Mouse (Mus musculus): Measurements from ENCODE around the gene Tmc6. TPM values are rescaled to one million over a fixed set of nuclear protein-coding genes. Genes with fewer than 3 reads are reported as not detected.
"Not testable (repeated sequence)": the region's sequence is repeated elsewhere in the genome, so short reads cannot be mapped to it uniquely, and the experiment has no call there.

The Tmc6 gene
- total RNA-seq, 1 experiment from 2014 or later, result 95.0 TPM

- no peak for ATAC-seq (ENCODE audit: extremely low read depth, insufficient number of reproducible peaks, low FRiP score, poor library complexity, severe bottlenecking)
Observed at GRCm38 (mm10) chr11:117814704-117815366, 32.8 kb upstream of the Tmc6 start.

DNA sequence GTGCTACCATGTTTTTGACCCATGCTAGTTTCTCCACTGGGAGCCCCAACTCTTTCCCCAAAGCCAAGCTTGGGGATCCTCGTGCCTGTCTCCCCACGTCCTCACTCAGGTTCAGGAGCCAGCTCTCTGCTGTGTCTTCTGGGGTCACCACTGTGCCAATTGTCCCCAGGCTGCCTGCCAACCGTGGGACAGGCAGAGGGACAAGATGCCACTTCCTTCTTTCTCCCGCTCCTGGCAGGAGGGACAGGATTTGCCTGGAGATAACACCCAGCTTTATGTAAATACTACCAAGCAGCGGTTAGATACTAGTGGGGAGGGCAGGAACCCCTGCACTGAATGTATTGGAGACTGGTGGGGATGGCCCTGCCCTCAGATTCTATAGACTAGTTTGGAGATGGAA lies 31.9 kb upstream of the Tmc6 start:
- no peak for ATAC-seq (ENCODE audit: extremely low read depth, insufficient number of reproducible peaks, low FRiP score, poor library complexity, severe bottlenecking)

- ATAC-seq (ENCODE audit: extremely low read depth, insufficient number of reproducible peaks, low FRiP score, poor library complexity, severe bottlenecking), result peak; percentile 67
Observed at GRCm38 (mm10) chr11:117810401-117811046, 28.5 kb upstream of the Tmc6 start.

DNA sequence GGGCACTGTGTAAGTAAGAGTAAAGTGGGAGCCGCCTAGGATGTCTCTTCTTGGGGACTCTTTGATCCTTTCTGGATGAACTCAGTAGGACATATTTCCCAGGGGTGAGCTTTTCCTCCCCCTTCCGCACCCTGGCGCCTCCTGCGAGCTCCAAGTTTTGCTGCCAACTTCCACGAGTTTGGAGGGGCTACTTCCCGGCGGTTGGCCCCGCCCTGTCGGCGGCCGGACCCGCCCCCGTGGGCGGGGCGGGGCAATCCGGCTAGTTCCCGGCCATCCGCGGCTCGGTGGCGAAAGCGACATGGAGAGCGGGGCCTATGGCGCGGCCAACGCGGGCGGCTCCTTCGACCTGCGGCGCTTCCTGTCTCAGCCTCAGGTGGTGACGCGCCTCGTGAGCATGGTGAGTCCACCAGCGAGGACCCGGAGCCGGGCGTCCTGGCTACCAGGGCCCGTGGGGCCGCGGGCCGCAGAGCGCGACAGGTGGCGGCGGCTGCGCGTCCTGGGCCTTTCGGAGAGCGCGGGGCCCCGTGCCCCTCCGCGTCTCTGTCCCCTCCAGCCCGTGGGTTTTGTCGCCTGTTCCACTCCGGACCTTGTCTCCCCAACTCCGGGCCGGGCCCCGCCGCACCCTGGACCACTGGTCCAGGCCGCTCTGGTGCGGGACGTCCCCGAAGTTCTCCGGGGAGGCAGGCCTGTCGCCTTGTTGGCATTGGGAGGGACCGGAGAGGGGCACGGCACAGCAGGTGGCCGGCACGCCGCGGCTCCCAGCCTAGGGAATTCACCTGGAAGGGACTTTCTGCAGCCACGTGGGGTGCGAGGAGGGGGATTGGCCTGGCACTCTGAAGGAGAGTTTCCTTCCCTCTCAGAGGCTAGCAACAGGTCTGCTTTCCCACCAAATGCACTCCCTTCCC lies 27.7 kb upstream of the Tmc6 start, which contains the start of the genes Gm20708 and Syngr2:
Gene Gm20708 (plus strand): TSS at position 262 of the 905 bp plus-strand sequence.
Gene Syngr2 (plus strand): TSS at position 262 of the 905 bp plus-strand sequence.
- peak; percentile 24 for ATAC-seq (ENCODE audit: extremely low read depth, insufficient number of reproducible peaks, low FRiP score, poor library complexity, severe bottlenecking)

DNA sequence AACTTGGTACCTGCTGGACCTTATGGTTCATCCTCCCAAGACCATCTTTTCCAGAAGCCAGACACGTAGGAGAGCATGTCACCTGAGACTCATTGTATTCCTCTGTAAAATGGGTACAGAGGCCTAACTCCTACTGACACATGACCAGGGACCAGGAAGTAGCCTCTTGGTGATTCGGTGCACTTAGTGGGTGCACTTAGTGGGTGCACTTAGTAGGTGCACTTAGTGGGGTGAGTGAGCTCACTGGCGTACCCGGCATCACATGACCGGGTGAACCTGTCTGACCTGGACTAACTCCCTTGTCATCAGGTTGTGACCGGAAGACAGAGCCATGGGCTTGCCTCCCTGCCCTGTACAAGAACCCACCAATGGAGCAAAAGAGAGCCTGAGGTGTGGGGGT lies 24.8 kb upstream of the Tmc6 start:
- ATAC-seq (ENCODE audit: extremely low read depth, insufficient number of reproducible peaks, low FRiP score, poor library complexity, severe bottlenecking), result no peak

DNA sequence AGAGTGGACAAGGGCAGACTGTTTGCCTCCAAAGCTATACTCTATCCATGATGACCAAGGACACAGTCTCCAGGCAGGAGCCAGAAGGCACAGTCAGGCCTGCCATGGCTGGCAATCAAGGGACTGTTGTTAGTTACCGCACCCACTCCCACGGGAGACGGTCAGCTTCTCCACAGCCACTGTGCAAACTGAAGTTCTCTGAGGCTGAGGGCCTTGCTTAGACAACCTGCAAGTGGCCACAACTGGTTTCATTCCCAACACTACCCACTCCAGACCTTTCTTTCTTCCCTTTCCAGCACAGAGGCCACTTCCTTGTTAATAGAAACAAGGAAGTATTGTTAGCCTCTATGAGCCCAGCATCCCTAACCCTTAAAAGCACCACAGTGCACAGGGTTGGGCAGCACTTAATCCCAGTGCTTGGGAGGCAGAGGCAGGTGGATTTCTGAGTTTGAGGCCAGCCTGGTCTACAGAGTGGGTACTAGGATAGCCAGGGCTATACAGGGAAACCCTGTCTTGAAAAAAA lies 21.2 kb upstream of the Tmc6 start:
- ATAC-seq (ENCODE audit: extremely low read depth, insufficient number of reproducible peaks, low FRiP score, poor library complexity, severe bottlenecking), result no peak

- ATAC-seq (ENCODE audit: extremely low read depth, insufficient number of reproducible peaks, low FRiP score, poor library complexity, severe bottlenecking), result no peak
Observed at GRCm38 (mm10) chr11:117801650-117802049, 19.7 kb upstream of the Tmc6 start.

GRCm38 (mm10) chr11:117800038-117800437 lies 18.0 kb upstream of the Tmc6 start:
- no peak for ATAC-seq (ENCODE audit: extremely low read depth, insufficient number of reproducible peaks, low FRiP score, poor library complexity, severe bottlenecking)

DNA sequence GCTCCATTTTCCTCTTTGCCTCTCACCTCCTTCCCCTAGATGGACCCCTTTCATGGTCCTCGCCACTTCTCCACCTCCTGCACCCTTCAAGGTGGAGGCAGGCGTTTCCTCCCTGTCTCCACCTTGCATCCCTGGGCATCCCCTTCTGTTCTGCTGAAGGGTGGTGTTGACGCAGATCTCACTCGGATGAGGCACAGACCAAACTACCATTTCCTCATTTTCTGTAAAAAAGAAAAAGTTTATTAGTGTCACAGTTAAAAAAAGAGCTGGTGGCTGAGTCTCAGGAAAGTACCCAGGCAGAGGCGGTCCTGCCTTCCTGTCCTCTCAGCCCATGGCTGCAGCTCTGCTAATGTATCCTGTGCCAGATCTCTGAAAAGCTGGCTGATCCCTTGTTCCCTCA lies 17.2 kb upstream of the Tmc6 start:
- ATAC-seq (ENCODE audit: extremely low read depth, insufficient number of reproducible peaks, low FRiP score, poor library complexity, severe bottlenecking), result peak; percentile 54

DNA sequence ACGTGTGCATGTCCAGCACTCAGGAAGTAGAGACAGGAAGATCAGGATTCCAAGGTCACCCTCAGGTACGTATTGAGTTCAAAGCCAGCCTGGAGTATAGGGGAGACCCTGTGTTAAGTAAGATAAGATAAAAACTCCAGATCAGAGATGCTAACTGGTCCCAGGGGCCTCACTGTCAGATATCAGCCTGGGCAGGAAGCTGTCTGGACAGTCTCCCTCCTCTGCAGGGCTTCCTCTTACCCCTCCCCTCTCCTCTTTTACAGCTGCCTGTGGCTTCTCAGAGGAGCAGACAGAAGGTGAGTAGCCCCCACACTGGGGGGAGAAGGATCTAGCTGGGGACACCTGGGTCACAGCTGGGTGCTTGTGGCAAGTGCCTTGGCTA lies 16.2 kb upstream of the Tmc6 start:
- peak; percentile 30 for ATAC-seq (ENCODE audit: extremely low read depth, insufficient number of reproducible peaks, low FRiP score, poor library complexity, severe bottlenecking)

DNA sequence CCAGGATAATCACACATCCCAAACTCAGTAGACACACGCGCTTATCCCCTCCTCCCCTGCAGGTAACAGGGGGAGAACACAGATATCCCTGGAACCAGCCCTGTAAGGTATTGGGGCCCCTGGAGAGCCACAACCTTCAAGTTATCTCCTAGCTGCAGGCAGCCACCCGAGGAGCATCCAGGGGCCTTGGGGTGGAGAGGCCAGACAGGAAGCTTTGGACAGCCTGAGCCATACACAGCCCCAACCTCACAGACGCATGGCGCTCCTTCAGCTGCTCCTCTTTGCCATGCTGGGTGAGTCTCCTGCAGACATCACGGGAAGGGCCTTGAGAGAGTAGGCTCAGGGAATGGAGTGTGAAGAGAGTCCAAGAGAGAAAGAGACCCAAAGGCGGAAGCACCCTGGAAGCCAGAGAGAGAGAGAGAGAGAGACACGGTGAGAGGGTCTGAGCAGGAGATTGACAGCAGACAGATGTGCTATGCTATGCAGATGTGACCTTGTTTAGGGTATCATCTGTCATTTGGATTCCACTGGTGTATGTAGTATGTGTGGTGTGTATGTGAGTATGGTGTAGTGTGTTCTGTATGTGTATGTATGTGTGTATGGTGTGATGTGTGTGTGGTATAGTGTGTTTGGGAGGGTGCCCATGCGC lies 15.6 kb upstream of the Tmc6 start, which contains the start of gene 6030468B19Rik:
Gene 6030468B19Rik (plus strand): TSS at position 150 of the 649 bp plus-strand sequence.
- ATAC-seq (ENCODE audit: extremely low read depth, insufficient number of reproducible peaks, low FRiP score, poor library complexity, severe bottlenecking), result no peak

DNA sequence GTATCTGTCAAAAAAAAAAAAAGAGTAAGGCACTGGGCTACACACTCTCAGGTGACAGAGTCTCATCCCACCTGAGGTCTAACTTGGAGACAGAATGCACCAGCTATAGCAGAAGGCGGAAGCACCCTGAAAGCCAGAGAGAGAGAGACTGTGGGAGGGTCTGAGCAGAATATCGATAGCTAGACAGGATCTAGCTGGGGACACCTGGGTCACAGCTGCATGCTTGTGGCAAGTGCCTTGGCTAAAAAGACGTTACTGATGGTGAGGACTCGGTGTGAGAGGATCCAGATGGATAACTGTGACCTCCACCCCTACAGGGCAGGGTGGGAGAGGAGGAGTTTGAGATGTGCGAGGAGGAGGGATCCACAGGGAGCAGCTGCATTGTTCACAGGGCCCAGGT lies 15.0 kb upstream of the Tmc6 start:
- ATAC-seq (ENCODE audit: extremely low read depth, insufficient number of reproducible peaks, low FRiP score, poor library complexity, severe bottlenecking), result no peak

- no peak for ATAC-seq (ENCODE audit: extremely low read depth, insufficient number of reproducible peaks, low FRiP score, poor library complexity, severe bottlenecking)
Observed at GRCm38 (mm10) chr11:117794035-117794551, 12.1 kb upstream of the Tmc6 start.

- peak; percentile 86 for ATAC-seq (ENCODE audit: extremely low read depth, insufficient number of reproducible peaks, low FRiP score, poor library complexity, severe bottlenecking)
Observed at GRCm38 (mm10) chr11:117792281-117792888, 10.4 kb upstream of the Tmc6 start.

GRCm38 (mm10) chr11:117791441-117791761 lies 9.4 kb upstream of the Tmc6 start:
- ATAC-seq (ENCODE audit: extremely low read depth, insufficient number of reproducible peaks, low FRiP score, poor library complexity, severe bottlenecking), result no peak

DNA sequence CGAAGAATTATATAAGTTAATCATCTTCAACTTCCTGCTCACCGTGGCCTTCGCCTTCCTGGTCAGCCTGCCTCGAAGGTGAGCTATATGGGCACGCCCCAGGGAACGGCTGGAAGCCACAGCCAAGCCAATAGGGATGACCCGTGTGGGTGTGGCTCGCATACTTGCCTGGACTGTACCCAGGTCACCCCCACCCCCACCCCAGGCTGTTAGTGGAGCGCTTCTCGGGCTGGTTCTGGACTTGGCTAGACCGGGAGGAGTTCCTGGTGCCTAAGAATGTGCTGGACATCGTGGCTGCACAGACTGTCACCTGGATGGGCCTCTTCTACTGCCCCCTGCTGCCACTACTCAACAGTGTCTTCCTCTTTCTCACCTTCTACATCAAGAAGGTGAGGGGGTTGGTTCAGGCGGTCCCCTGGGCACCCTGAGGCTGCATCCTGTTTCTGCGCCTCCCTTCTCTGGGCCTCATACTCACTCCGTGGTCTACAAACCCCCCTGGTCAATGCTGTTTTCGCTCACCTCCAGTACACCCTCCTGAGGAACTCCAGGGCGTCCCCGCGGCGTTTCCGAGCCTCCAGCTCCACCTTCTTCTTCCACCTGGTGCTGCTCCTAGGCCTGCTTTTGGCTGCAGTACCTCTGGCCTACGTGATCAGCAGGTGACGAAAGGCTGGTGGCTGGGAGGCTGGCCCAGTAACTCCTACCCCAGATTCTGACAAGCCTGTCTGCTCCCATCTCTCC lies 8.9 kb upstream of the Tmc6 start:
- 0 out of 2 replicates have a peak, but pooled peaks have one; percentile 6 for ATAC-seq (ENCODE audit: extremely low read depth, insufficient number of reproducible peaks, low FRiP score, poor library complexity, severe bottlenecking)

DNA sequence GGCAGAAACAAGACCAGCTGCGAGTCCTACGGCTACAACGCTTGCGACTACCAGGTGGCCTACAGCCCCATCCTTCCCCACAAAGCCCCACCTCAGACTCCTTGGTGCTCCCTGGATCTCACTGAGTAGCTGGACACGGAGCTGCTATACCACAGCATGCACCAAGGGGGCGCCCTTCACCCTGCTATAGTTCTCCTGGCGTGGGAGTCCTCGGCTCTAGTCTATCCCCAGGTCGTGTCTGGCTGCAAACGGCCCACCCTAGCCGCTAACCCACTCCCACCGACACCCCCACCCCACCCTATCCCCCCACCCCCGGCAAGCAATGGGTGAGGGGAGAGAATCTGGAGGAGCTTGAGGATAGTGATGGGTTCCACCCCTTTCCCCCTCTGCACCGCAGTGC lies 8.3 kb upstream of the Tmc6 start:
- peak; percentile 45 for ATAC-seq (ENCODE audit: extremely low read depth, insufficient number of reproducible peaks, low FRiP score, poor library complexity, severe bottlenecking)

GRCm38 (mm10) chr11:117788481-117788880 lies 6.5 kb upstream of the Tmc6 start:
- not testable (repeated sequence) for ATAC-seq (ENCODE audit: extremely low read depth, insufficient number of reproducible peaks, low FRiP score, poor library complexity, severe bottlenecking)
